Mouse (Mus musculus) common myeloid progenitor, adult 5-6 weeks (primary cell): ENCODE results near the gene Zbtb40. TPM values are rescaled to one million over a fixed set of nuclear protein-coding genes. Genes with fewer than 3 reads are reported as not detected.
A peak's percentile ranks its signal among the peaks of the same experiment; 100 is the strongest.

Experiments used
- ATAC-seq: replicated peaks from 2 replicates; pipeline ENCODE4 v1.8.0; 2016; ENCODE audit warnings: low read depth, mild to moderate bottlenecking, moderate TSS enrichment, inconsistent platforms; ENCODE audit not compliant: poor library complexity, severe bottlenecking
- total RNA-seq: library from RNA; stranded (forward); fragments of 200-1000, 187-1606 nt; gene quantifications from 2 replicates; pipeline ENCODE4 v1.2.3, GENCODE M21; 2017

The Zbtb40 gene
- total RNA-seq, 1 experiment from 2014 or later, result 9.9 TPM

DNA sequence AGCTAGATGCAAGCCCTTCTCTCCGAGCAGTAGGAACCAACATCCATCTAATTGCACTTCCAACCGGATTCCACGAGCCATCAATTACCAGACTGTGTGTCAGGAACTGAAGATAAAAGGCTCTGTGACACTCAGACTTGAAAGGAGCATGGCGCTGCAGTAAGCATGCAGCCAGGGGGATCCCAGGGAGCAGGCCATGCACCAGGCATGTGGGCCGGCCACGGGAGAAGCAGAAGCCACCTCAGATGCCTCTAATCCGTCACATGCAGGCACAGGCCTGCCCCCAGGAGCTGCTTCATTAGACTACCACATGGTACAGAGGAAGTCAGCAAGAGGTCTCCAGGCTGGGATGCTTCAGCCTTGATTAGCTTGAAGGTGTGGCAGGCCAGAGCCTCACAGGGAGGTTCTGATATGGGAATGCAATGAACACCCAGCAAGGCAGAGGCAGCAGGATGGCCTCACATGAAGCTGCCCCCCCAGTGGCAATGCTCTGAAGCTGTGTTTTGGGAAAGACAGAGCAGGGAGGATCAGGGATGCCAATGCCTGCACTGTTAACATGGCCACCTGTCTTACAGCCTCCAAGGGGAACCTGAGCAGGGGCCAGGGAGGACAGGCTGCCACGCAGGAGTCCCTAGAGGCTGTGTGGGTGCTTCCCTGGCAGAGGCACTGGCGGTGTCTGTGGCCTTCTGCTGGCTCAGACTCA is 66.5 kb downstream of the Zbtb40 start:
- no peak for ATAC-seq

DNA sequence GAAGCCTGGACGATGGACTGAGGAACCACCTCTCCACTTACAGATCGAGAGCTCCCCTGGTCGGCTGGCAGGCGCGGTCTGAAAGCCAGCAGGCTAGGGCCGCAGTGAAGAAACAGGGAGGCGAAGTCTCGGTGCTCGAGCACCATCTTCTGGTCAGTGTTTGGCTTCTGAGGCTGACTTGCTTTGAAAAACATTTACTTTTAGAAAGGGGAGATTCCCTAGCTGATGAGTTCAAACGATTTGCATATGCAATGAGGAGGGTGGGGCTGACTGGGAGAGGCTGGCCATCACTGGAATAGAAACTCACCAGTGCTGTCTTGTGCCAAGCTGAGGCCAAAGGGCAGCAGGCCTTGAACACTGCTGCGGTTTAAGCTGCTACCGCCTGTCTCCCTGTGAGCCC is 67.3 kb downstream of the Zbtb40 start:
- 0 out of 2 replicates have a peak, but pooled peaks have one; percentile 27 for ATAC-seq

DNA sequence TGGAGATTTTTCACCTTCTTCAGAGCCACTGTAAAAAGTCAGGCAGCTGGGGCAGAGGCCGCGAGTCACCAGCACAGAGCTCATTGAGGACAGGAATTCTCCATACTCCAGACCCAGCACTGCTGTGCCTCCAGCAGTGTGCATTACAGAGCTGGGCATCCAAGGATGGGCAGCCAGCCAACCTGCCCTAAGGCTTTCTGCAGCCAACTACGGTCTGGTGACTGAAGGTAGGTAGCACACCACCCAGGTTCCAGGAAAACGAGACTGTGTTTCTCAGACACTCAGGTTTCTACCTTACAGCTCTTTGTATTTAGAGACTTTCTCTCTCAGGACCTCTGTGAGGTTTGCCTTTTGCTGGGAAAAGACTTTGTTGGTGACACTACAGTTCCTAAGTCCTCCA is 67.7 kb downstream of the Zbtb40 start:
- no peak for ATAC-seq

DNA sequence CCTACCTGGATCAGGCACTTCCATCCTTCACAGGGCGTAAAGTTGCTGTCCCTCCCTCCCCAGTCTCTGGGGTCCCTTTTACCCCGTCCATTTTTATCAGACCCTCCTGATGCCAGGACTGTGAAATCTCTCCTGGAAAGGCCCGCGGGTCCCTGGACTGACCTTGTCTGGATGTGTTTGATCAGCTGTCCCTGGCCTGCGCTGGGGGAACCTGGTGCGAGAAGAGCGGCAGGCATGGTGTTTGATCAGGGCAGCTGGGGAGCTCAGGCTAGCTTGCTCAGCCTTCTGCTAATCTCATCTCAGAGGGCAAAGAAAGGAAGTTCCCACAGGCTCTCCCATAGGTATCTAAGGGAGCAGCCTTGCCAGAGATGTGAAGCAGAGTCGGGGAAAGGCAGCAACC is 71.4 kb downstream of the Zbtb40 start:
- ATAC-seq, result no peak

DNA sequence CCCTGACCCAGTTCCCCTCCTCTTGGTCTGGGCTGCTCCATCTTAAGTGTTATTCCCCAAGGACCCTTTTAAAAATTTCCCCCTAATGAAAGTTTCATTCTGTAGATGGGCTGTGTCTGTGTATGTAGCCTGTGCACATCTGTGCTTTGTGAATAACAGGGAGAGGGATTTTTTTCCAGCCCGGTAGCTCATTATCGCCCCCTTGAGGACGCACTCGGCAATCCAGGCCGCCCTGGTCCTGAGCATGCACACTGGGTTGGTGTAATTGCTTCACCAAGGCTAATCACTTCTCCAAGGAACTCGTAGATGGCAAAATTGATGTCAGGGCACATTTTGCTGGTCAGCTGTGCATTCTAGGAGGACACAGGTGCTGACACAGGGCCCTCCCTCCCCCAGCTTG is 77.7 kb downstream of the Zbtb40 start:
- peak; percentile 57; the same call in 1 of the 2 replicates for ATAC-seq

DNA sequence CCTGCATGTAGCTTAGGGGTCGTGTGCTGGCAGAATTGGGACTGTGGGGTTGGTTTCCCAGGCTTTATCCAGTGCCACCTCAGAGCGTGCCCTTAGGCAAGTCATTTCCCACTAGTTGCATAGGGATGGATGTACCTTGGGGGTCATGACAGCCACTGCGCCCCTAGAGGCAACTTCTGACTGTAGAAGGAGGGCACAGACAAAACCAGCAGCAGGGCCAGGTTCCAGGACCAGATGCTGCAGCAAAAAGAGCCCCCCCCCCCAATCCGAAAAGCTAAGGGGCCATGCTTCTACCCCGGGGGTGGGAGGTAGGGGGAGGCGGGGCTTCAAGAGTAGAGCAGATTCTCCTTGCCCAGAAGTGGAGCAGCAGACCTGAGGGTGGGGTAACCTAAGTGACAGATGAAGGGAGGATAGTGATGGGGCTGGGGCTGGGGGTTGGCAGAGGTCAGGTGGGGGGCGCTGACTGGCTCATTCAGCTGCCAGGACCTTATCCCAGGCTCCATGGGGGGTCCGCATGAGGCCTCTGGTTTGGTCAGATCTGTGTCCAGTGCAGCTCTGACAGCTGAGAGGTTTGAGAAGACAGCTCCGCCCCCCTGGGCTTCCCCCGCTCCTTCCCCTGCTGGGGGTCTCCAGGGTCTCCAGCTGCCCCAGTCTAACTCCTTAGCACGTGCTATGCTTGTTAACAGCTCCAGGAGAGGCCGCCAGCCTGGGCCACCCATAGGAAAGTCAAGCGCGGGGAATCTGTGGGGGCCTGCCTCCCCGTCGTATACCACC is 78.9 kb downstream of the Zbtb40 start:
- no peak for ATAC-seq

DNA sequence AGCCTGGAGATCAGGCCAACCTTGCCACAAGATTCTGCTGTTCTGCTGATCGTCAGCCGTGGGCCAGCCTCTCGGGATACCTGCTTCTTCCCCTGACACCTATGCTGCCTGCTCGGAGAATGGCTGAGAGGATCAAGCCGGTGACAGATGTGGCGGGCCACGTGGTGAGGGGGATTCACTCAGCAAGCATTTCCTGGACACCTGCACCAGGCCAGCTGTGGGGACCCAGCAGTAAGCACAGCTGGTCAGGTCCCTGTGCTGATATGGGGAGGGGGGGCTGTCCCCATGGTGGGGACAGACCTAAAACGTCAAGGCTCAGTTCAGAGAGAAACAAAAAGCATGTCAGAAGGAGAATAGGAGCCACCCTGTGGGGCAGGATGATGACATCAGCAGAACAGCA is 79.5 kb downstream of the Zbtb40 start:
- no peak for ATAC-seq

DNA sequence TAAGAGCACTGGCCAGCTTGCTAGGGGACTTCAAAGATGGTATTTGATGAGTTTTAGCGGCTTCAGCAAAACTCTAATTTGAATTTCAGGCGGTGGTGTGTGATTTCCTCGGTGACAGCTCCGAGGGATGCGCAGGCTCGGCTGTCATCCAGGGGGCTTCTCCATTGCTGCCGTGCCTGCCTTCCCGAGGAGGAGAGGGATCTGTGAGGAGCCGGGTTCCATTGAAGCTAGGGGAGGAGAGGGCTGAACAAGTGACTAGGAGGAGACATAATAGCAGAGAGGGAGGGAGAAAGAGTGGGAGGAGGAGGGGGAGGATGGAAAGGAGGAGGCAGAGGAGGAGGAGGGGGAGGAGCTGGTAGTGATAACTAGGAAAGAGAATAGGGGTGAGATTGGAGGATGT is 81.1 kb downstream of the Zbtb40 start:
- ATAC-seq, result no peak

DNA sequence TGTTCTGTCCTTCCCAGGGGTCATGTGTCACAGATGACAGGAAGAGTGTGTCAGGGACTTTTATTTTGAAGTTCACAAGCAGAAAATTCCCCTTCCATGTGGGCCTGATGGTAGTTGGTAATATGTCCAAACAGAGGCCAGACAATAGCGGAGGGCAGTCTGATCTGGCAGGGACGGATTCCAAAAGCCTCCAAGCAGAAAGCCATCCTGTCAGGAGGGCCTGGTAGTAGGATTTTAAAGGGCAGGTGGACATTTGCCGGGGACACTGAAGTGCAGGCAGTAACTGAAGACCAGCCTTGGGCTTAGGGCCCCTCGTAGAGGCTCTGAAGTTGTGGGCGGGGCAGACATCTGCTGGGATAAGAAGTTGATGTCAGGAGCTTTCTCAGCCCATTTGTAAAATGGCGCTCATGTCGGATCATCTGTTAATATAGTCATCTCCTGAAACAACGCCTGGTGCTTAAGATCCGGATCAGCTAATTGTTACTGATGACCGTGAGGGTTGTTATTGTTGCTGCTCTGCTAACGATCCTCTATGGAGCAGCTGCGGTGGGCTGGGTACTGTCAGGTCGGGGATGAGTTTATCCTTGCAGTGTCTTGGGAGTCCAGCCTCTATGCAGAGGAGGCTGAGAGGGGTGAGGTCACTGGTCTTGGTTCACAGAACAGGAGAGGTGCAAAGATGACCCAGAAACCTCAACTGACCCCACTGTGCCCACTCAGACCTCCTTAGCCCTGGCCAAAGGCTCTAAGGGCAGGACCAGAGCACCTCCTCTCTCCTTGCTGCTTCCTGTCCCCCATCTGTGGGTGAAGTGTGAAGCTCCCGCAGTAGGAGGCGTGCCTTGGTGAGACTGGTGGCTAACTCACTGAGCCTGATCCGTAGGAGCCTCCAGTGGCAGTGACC is 81.9 kb downstream of the Zbtb40 start:
- ATAC-seq, result no peak

DNA sequence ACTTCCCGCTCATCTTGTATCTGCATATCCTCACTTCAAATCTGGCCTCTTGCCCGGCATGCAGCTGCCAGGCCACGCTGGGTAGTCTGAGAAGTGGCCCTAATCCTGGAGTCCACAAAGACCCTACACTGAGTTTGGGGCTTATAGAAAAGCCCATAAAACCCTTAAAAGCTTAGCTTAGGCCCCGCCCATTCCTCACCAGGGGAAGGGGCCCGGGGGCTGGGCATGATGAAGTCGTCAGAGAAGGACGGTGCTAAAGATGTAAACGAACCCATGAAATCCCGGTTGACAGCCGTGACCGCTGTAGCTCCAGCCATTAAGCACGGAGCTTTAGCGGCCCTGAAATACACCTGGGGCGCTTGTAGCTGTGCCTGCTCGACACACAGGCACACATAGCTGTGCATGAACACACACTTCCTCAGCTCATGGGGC is 83.6 kb downstream of the Zbtb40 start:
- no peak for ATAC-seq

DNA sequence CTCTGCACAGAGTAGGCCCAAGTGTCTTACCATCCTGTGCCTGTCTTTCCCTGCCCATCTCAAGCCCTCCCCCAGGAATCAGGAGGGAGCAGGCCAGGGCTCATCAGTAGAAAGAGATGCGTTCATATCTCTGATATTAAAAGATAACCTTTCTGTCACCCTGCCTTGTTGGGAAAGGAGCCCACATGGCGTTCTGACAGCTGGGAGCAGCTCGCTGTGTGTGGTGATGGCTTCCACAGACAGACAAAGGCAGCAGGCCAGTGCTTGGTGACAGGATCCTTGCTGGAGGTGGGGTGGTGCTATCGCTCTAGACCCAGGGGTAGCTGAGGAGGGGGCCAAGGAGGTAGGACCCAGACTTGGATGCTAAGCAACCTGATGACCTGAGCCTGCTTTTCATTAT is 86.2 kb downstream of the Zbtb40 start:
- no peak for ATAC-seq

DNA sequence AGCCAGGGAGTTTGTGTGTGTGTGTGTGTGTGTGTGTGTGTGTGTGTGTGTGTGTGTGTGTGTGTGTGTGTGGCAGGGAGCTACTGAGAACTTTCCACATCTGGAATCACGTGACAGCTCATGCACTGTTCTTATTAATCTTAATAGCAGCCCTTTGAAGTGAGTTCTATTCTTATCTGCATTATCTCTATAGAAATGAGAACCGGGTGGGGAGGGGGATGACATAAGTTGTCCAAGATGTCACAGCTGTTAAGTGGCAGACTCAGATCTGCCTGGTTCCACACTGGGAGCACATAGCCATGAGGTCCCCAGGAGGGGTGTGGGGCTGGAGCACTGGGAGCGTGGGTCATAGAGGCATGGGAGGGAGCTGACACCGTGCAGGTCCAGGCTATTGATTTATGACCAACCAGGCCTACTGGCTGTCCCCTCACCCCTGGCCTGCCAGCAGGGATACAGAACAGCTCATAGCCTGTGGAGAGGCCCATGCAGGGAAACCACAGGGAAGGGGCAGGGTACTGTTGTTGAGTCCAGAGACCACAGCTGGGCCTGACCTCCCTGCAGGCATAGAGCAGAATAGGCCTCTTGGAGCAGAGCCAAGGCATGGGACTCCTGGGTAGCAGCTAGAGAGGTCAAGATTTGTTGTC is 86.8 kb downstream of the Zbtb40 start:
- ATAC-seq, result no peak

DNA sequence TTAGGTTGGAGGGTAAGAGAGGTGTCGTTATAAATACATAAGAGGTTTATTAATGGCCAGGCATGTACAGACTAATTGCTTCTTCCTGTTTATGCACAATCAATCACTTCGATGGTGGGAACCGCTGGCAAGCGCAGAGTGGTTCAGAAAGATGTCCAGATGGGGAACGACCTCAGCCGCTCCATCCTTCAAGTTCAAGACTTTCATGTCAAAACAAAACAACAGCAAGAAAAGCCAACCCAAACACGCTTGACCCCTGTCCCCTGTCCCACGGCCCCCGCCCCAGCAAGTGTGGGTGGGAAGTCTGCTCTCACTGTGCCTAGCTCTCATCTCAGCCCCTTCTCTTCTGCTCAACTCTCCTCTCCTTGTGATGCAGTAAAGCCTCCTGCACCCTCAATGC is 88.0 kb downstream of the Zbtb40 start:
- no peak for ATAC-seq

DNA sequence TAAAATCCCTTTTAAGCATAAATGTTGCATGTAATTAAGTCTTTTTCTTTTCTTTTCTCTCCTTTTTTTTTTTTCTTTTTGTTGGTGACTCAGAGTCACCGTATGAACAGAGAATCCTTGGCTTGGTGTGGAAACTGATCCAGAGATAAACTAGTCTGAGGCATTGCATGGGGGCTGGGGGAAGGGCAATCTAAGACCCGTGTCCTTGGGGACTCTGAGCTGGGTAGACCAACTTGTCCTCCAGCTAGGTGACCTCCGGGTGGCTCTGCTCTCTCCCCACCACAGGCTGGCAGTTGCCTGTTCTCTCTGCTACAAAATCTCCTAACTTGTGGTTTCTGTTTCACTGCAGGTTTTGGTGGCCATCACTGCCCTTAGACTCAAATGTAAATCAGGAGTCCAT is 88.5 kb downstream of the Zbtb40 start:
- ATAC-seq, result no peak

DNA sequence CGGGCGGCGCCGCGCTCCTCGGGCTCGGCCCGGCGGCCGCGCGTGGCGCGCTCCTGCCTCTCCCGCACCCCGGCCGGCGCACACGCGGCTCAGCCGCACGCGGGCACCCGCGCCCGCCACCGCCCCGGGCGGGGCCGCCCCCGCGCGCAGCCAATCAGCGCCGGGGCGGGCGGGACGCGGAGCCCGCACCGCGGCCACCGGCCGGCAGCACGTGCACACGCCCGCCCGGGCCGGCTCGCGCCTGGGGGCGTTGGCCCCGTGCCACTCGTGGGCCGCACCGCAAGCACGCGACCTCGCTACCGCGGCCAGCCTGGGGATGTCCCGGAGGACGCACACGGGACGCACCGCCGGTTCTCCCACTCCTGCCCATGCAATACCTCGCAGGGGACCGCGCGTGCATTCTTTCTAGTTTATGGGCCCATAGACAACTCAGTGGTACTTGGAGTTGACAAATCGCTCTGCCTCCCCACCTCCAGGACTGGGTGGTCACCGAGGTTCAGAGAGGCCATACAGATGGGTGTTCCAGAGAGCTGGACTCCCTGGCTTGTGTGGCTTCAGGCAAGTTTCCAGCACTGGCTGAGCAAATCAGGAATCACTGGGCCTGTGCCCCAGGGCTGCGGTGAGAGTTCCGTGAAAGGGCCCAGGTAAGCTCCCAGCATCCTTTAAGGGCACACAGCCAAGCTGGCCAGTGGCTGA is 91.7 kb downstream of the Zbtb40 start, which contains the start of gene Epha8:
Gene Epha8 (minus strand): TSS at position 66 of the 696 bp plus-strand sequence.
- no peak for ATAC-seq

DNA sequence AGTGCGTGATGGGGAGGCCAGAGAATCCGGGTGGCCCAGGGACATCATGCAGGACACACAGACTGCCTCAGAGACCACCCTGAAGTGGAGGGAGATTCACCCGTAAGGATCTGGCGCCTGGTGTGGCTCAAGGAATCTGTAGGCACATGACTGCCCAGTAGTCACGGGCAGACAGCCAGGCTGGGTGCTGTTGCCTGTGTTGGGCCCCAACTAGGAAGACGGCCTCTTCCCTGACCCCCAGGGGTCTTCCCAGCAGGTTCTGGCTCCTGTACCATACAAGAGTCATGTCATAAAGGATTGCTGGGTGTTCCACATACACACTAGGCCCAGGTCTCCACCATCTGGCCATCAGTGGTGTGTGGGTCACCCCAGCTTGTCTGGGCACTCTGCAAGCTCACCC is 94.0 kb downstream of the Zbtb40 start:
- no peak for ATAC-seq

DNA sequence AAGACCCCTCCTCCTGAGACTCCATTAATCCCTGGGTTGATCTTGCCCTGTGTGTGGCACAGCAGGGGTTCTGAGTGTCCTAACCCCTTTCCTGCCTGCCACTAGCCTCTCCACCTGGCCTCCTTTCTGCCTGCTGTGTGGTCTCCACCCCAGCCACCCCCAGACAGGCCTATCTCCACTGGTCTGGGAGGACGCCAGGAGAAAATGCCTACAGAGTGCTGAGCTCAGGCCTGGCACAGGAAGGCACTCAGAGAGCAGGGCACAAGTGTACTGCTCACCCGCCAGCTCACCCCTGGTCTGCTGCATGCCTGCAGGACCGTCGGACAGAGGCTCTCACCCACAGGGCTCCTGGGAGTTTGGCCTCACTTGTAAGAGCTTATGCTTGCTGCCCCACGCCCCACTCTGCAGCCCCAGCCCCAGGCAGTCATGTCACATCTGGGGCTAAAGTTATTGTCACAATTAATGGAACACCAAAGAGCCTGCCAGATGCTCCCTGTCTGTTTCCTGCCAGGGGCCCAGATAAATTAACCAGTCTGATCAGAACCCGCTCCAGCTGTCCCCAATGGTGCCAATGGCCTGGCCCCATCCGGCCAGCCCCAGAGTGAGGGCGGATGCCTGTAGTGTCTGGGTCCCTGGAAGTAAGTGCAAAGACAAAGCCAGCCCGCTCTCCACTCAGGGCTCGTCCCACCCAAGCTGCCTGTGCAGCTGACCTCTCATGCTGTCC is 99.2 kb downstream of the Zbtb40 start:
- ATAC-seq, result no peak

DNA sequence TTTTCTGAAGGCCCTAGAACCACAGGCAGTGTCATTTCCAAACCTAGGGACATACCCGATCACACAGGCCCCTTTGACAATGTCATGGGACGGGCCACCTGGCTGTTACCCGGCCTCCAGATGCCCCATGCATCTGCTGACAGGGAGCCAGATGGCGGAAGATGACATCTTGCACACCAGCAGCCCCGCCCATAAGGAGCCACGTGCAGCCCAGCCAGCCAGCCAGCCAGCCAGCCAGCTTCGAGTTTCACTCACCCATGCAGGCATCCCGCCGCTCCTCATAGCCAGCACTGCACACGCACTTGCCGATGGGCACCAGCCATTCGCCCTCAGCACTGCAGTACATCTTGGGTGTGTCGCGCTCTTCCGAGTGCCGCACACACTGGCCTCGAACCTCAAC is 103.2 kb downstream of the Zbtb40 start:
- ATAC-seq, result no peak
